Mouse (Mus musculus) gastrocnemius, postnatal 10 days (tissue): ENCODE measurements around the gene Tef. TPM values are rescaled to one million over a fixed set of nuclear protein-coding genes. Genes with fewer than 3 reads are reported as not detected.

Experiments used
- DNase-seq: peaks from one replicate; pipeline ENCODE4 v3.0.0; 2021; ENCODE audit warnings: mixed read lengths
- total RNA-seq, 2 experiments: library from RNA; stranded (reverse); gene quantifications; 2 replicates each; pipeline ENCODE4 v1.2.3; 2021

The Tef gene
- total RNA-seq, 2 experiments from 2014 or later: 127 to 130 TPM

DNA sequence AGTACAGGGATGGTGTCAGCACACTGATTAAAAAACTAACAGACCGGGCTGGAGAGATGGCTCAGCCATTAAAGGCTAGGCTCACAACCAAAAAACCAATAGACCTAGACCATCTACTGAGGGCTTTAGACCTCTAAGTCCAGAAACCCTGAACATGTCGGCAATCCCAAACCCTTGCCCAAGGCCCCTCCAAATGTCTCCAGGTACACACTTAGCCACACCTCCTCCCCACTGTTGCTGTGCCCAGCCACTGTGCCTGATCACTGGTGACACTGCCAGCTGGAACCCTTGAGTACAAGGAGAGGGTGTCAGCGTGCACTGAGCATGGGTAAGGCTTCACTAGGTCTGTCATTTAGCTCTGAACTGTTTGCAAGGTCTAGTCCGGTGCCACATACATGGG is 3.8 kb upstream of the Tef start:
- no peak for DNase-seq

DNA sequence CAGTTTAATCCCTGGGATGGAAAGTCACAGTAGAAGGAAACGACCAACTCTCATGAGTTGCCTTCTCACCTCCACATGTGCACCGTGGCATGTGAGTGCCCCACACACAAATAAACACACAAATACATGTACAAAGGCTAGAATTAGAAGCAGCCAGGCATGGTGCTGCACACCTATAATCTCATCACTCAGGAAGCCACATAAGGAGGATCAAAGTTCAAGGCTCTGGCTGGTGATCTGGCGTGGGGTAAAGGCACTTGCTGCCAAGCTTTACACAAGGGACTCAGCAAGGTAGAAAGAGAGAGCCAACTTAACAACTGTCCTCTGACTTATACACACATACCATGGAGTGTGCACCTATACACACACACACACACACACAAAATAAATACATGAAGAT is 1.8 kb upstream of the Tef start:
- DNase-seq: no peak

DNA sequence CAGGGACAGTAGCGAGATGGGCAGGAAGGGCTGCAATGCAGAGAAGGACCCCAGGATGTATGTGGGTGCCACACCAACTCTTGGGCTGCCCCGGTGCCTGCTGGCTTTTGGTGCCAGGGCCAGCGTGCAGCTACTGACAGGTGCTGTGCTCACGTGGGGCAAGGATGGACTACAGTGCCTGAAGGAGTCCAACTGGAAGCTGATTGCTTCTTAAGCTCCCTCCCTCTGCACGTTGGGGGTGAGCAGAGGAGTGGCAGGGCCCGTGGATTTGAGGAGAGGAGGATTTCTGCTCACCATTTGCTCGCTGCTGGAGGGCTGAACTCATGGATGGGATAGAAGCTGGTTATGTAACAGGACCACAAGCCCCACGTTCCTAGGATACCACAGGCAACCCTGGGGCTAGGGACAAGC is 725 bp downstream of the Tef start:
- DNase-seq: peak; percentile 64

DNA sequence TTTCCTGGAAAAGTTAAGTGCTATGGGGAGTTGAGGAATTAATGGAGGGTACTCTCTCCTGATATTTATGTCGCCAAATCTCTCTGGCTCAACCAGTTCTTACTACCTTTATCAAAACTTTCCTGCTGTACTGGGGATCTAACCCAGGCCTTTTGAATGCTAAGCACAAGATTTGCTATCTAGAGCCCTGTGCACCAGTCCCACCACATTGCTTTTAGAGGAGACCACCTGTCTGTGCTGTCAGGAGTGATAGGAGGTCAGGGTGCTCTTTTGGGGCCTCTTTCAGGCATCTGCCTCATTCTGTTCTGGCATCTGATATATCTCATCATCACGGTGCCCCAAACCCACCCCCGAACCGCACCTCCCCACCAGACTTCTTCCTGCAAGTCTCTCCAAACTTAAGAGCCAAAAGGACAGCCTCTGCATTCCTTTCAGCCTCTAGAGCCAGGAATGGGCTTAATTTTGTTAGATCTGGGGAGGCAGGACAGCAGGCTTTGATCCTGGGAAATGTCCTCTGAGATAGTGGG is 1.3 kb downstream of the Tef start:
- DNase-seq: no peak

DNA sequence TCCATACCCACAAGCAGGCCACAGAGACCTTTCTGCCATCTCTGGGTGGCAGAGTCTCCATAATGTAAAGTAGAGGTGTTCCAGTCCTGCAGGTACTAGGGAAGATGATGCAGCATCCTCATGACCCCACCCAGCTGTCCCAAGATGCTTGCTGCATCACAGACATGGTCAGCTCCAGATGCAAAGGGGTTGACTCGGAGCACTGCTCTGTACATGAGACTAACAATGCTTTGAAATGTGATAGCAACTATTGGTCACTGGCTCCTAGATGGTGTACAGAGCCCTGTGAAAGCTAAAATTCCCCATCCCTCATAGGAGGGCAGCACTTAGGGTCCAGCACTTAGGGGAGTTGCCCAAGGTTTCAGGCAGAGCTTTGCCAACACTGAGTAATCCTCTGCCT is 2.0 kb downstream of the Tef start:
- no peak for DNase-seq

DNA sequence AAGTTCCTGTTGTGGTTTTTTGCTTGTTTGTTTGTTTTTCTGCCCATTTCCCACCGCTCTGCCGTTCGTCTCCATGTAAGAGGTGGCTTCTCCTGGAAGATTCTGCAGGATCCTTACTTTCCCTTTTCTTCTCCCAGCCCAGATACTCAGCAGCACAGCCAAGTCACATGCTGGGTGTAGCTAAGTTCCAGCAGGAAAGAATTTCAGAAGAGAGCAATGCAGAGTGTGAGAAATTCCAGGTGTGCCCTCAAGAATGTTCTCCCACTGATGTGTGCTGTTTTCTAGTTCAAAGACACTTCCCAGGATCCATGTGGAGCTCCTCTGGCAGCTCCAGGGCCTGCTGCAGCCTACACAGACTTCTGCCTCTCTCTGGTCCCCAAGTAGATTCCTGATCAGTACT is 2.7 kb downstream of the Tef start:
- DNase-seq: no peak

DNA sequence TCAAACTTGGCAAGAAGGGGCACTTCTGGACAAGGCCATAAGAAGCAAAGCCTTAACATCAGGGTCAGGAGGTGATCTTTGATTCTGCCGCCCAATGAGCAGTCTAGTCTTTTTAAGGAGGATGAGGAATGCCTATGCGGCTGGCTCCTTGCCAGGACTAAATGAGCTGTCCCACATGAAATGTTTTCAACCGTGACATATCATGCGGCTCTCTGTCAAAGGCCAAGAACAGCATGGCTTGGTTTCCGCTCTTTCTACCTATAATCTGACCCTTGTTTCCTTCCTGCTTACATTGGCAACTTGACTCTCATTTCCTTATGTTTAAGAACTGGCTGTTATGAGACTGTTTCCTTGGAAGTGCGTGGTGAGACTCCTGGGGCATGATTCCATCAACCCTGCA is 3.4 kb downstream of the Tef start:
- no peak for DNase-seq

DNA sequence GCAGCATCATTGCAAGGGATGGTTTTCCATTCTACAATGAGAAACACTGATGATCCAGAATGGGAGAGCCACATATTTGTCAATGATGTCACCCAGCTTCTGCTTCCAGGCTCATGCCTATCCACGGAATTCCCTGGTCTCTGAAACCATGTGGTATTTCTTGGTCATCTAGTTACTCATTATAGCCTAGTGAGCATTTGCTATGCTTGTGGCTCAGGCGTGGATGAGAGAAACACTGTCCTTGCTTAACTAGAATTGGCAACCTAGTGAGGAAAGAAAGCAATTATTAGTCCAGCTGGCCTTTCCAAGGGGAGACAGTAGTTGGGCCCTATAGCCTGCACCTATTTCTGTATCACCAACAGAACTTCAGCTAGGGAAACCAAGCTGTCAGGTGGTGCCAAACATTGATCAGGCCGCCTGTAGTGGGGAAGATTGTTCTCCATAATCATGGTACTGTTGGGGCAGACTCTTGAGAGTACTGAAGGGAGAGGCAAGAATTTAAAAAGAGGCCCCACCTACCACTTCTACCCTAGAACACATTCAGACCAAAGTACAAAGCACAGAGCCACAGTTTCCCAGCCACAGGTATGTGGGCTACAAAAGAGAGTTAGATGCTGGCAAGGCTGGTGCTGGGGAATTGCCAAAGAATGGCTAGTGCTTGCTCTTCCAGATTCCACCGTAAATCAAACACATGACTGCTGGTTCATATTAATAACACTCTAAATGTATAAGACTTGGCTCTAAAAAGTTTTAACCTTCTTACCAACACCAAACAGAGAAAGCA is 4.6 kb downstream of the Tef start:
- no peak for DNase-seq

DNA sequence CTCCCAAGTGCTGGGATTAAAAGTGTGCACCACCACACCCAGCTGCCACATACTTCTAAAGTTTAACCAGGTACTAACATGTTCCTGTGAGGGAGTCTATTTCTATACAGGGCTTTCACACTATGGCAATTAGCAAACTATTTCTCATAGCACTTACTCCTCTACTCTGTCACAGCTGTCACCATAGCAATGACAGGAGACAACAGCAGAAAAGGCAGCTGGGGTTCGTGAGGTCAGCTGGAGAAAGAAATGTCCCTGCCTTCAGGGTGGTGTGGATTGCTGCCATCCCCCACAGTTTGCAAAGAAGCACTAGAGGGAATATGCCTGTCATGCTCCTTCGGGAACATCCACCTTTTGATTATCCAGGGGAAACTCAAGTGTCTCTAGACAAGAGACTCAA is 6.6 kb downstream of the Tef start:
- DNase-seq: no peak

DNA sequence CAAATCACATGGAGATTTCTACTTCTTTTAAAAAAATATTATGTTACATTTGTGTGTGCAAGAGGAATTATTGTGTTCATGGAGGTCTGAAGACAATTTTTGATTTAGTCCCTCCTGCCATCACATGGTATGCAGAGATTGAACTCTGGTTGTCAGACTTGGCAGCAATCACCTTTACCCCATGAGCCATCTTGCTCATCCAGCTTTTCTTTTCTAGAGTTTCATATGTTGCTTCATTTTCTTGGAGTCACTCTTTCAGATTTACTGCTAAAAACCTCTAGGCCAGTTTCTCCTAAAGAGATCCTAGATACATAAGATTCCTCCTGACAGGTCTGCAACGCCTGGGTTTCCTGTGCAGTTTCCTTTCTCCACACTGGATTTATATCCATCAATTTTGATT is 7.3 kb downstream of the Tef start:
- no peak for DNase-seq

DNA sequence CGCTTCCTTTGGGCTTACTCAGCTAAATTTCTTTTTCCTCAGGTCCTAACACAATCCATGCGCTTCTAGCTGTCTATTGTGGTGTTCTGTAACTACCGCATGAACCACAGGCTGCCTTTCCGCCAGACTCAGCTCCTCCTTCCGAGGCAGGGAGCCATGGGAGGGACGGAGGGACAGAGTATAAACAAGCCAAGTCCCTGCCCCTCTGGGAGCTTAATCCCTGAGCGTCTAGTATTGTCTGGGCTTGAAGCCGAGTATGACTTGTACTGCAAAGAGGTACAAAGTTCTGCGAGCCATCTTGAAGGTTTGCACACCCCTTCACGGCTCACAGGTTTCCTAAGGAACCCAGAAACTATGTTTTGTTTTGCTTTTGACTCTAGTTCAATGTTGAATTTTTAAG is 7.9 kb downstream of the Tef start:
- DNase-seq: peak; percentile 92

DNA sequence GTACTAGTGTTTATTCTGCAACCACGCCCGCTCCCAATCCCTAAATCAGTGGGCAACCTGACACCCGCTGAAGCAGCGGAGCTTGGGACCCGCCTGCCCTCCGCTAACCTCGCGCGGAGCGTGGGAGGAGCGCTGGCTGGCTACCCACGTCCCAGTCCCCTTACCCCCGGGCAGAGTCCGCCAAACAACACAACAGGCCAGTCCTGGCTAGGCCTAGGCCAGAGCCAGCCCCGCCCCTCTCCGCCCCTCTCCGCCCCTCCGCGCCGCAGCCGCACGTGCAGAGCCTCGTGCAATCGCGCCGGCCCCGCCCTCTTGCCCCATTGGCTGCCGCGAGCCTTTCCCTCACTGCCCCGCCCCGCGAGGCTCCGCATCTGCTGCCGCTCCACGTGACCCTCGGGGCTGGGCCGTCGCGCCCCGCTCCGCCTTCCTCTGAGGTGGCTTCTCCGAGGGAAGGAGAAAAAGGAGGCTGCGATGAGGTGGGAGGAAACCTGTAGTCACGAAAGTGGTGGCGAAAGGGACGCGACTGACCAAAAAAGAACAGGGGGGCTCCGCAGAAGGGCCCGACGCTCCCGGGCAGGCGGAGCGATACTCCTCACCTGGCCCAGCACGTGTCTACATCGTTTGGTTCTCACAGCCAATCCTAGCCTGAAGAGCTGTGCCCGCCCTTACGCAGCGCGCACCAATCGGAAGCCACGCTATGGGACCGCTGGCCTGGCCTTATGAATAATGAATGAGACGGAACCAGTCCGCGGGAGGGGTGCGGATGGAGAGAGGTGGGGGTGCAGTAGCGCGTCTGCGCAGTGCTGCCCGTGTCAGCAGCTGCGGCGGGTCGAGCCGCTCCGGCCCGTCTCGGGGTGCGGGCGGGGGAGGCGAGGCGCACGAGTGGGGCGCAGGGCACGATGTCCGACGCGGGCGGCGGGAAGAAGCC is 8.7 kb downstream of the Tef start:
- DNase-seq: peak; percentile 99

DNA sequence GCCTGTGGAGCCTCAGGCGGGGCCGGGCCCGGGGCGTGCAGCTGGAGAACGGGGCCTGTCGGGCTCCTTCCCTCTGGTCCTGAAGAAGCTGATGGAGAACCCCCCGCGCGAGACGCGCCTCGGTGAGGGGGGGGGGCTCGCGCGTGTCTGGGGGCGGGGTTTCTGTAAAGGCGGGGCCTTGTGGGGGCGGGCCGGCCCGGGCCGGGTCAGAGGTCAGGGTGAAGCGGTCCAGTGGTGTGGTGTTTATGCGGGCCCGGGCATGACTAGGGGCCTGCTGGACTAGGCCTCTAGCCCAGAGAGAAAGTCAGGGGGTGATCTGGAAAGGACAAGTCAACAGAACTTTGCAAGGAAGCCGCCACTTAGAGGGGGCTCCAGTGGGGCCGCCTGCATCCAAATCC is 9.4 kb downstream of the Tef start:
- DNase-seq: no peak

DNA sequence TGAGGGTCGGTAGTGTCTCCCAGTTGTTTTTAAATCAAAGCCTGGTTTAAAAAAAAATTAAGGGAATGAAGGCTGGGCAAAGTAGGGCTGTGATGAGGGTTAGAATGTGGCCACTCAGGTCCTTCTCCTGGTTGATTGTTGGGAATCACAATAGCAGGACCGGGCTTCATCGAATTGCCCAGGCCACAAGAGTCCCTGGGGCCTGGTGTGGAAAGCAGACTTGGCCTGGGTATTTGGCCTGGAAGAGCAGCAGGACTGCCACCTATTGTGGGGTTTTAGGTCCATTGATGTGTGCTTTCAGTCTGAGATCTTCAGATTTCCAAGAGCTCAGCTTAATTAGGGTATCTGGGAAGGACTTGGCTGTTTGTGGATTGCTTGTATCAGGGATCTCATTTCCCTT is 10.1 kb downstream of the Tef start:
- no peak for DNase-seq

DNA sequence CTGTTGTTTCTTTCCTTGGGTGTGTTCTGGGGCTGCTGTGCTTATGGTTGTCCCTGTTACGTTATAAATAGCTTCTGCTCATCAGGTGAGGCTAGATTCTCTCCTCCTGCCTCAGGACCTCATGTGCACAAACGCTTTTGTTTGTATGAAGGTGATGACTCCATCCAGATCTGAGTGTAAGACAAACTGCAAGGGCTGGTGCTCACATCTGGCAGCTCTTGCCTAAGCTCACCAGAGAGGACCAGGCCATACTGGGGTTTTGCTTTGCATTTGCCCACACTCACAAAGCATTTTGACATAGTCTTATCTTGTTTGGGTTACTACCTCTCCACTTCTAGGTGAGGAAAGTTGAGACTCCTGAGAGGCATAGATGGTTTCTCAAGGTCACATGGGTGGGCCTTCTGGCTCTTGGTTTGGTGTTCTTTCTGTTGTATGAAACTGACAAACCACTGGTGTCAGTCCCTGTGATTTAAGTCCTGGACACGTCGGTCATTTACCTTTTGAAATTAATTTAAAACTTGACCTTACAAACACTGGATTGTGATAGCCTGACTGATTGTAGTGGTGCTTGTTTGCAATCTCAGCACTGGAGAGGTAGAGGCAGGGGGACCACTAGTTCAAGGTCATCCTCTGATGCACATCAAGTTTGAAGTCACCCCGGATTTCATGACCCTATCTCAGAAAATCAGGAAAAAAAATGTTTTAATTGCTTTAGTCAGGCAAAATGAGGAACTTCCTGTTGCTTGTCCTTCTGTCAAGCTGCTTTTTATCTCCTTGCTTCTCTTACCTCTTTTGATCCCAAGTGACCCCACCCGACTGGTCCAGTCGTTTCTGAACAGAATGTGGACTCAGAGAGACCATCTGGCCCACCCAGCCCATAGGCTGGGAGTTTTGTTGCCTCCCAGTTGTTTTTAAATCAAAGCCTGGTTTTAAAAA is 10.7 kb downstream of the Tef start:
- DNase-seq: no peak

DNA sequence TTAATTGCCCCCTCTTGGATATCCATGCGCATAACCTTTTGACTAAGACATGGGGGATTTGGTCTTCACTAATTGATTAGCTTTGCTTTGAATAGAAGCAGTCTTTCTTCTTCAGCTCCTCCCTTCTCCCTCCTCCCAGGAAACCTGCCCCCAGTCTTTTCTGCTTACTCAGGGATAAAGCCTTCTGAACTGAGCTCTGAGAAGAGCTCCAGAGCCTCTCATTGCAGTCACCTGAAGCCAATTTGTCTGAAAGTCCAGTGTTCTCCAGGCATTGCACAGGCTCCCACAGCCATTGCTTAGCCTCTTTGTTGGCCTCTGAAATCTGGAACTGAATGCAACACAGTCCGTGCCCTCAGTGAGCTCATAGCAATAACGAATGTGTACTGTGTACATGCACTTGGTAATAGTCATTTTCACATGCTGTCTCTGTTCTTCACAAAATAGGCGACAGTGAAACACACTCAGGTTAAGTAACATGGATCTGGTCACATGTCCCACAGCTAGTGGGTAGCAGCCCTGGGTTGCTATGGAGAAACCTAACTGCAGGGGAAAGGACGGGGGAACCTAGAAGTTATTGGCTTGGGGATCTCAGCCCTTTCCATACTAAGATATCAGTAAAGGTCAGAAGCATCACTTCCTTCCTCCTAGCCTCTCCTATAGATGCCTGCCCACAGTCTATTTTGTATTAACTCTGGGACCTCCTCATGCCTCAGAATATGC is 11.9 kb downstream of the Tef start:
- DNase-seq: no peak

DNA sequence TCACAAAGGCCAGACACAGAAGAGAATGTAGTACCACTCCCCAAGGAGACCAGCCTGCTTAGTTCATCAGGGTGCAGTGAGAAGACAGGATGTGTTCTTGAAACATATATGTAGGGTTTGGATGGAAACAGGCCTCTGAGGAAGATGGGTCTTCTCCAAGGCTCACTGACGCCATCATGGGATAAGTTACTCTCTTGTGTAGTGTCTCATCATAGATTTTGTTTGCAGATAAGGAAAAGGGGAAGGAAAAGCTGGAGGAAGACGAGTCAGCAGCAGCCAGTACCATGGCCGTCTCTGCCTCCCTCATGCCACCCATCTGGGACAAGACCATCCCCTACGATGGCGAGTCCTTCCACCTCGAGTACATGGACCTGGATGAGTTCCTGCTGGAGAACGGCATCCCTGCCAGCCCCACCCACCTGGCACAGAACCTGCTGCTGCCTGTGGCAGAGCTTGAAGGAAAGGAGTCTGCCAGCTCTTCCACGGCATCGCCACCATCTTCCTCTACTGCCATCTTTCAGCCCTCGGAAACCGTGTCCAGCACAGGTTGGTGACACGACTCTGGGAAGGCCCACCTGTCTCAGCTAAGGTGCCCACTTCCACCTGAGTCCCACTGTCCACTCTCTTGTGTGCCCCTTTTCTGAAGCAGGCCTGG is 12.6 kb downstream of the Tef start:
- no peak for DNase-seq

DNA sequence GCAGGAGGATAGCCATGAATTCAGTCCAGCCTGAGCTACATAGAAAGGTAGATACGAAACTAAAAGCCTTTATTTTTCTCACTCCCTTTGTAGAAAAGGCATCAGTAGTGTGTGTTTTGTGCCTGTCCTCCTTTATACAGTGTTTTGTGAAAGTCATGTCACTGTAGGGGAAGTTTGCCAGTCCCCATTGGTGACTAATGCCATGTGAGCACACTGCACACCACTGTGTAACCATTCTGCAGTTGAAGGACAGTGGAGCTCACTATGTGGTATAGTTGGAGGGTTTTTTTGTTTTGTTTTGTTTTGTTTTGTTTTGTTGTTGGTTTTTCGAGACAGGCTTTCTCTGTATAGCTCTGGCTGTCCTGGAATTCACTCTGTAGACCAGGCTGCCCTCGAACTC is 16.2 kb downstream of the Tef start:
- DNase-seq: no peak

DNA sequence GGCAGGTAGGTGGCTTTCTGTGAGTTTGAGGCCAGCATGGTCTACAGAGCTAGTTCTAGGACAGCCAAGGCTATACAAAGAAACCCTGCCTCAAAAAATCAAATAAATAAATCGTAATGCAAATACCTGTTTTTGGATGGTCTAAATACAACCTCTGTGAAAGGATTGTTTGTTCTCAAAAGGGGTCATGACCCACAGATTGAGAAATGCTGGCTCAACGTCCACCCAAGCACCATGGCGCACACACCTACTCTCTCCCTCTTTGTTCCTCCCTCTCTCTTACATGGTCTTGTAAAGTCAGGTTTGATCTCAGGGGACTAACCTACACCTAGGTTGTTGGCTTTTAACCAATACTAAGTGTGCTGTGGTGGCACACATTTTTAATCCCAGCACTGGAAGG is 20.4 kb downstream of the Tef start:
- no peak for DNase-seq

DNA sequence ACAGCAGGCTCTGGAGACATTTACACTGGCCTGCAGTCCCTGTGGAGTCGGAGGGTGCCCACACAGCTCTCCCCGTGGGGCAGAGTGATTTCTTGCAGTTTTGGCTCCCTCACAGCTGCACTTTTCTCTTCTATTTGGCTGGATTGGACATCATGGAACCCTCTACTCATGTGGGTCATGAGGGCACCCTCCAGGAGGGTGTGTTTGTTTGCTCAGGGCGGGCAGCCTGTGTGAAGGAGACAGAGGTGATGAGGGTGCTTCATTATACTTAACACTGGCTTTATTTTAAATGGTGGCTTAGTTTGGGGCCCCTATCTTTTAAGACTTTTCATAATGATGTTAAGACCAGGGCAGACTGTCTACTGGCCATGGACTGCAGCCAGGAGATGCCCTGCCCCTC is 22.6 kb downstream of the Tef start:
- no peak for DNase-seq
